Mouse (Mus musculus) duodenum, adult 2 months (tissue): ENCODE measurements around the gene Zfp950. TPM values are rescaled to one million over a fixed set of nuclear protein-coding genes. Genes with fewer than 3 reads are reported as not detected.

ENCODE experiments used
- polyA plus RNA-seq: library from polyadenylated mRNA; depleted of rRNA; stranded (reverse); fragments of >200 nt; gene quantifications from 2 replicates; pipeline ENCODE4 v1.2.3, GENCODE M21; 2012; ENCODE audit warnings: low replicate concordance; rRNA removed

The Zfp950 gene
- polyA plus RNA-seq: 0.95 and 0.97 TPM in 2 replicates

DNA sequence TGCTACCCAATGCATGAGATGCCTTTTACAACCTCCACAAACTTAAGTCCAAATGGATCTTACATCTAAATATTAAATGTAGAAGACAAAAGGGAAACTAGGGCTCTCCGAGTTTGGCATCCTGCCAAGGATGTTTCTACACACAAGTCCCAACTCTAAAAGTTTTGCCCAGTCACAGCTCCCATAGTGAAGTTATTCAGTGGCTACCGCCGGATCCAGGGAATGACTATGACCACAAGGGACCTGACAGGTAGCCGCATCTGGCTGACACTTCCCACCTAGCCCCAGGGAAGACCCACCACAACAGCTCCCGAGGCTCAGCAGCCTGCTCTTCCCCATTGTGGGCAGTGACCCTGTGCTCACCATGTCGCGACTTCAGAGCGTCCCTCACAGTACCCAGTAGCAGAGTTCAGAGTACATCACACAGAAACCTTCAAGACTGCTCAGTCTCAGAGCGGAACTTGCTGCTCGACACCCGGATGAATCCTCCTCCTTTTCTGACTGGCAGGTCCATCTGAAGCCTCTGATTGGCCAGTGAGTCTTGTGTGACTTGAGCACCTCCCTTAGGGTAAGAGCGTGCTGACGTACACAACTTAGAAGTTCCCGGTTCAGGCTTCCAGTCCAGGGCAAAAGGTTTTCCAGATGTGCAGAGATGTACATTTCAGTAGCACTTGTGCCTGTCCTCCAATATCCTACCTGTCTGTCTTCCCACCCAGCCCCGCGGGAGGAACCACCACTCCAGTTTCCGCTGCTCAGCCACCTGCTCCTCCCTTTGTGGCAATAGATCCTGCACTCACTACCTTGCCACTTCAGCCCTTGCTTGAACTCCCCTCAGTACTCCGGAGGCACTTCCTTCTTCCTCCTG lies at the start of gene Zfp950:
Gene Zfp950 (minus strand): TSS at position 499 of the 865 bp plus-strand sequence.

DNA sequence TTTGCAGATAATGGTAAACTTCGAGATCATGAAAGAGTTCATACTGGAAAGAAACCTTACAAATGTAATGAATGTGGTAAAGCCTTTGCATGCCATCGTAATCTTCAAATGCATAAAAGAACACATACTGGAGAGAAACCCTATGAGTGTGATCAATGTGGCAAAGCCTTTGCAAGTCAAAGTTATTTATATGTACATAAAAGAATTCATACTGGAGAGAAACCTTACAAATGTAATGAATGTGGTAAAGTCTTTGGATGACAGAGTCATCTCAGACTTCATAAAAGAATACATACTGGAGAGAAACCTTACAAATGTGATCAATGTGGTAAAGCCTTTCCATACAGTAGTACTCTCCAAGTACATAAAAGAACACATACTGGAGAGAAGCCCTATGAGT lies 43.0 kb upstream of the Zfp950 start, which contains the start of gene Gm6020:
Gene Gm6020 (plus strand): TSS at position 301 of the 400 bp plus-strand sequence.

DNA sequence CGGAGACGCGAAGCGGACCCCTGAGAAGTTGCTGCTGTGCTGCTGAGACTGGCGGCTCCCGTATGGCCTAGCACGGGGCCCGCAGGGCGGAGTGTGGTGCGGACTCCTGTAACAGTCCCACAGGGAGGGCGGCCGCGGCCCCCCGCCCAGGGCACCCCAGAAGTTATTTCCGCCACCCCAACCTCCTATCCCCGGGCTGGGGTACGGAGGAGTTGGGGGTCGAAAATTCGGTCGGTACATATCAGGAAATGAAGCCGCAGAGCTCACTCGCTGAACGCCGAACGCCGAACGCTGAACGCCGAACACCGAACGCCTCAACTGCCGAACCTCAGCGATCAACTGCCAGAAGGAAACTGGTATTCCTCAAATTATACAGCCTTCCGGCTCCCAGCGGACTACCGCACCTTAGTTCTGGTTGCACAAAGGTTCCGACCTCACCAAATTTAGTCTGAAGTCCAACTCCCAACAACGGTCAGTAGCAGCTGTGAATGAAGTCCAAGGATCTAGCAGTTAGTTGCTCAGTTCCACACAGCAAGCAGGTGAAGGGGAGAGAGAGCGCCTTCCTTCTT lies 35.2 kb upstream of the Zfp950 start, which contains the start of gene Gm7102:
Gene Gm7102 (minus strand): TSS at position 554 of the 569 bp plus-strand sequence.

Other genes with a start within 250 kb of the Zfp950 start
- gene Gm7102, start 35.5 kb upstream of the Zfp950 start, polyA plus RNA-seq: not detected in 2 replicates
- not detected in 2 replicates for gene Gm6020, start 43.0 kb upstream of the Zfp950 start, polyA plus RNA-seq
- 125 and 128 TPM in 2 replicates for gene Csf2ra, start 87.6 kb upstream of the Zfp950 start, polyA plus RNA-seq
- not detected in 2 replicates for gene Gm21060, start 156.2 kb upstream of the Zfp950 start, polyA plus RNA-seq